Mouse (Mus musculus): ENCODE results near the gene Yeats4. TPM values are rescaled to one million over a fixed set of nuclear protein-coding genes. Genes with fewer than 3 reads are reported as not detected.

The Yeats4 gene
- polyA plus RNA-seq, 1 experiment from 2014 or later, result 53.2 TPM

DNA sequence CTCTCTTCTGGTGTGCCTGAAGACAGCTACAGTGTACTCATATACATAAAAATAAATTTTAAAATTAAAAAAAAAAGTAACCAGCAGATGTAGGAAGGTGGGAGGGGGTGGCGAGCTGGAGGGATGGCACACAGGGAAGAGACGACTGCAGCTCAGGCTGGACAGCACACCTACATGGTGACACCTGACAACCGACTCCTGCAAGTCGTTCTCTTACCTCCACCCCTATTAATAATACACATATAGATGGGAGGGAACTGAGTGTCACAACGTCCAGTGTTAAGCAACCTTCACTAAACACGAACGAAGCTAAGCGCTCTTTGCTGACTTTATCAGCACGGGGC is 577 bp downstream of the Yeats4 start:
- WGBS, result 0% methylated on average over 9 of the region's 9 CpGs
- Histone ChIP-seq H3K27ac (ENCODE audit: low read length) (peak overlapping the region; percentile 99), H3K27me3 (ENCODE audit: control insufficient read depth, insufficient read depth, low read depth, low read length) (no peaks in the 10 kb centered on the region), H3K4me3 (ENCODE audit: low read length) (peak overlapping the region; percentile 80), H3K4me1 (replicated peaks; ENCODE audit: control insufficient read depth, insufficient read depth, low read length) (peaks cover 2% of the 10 kb centered on the region; the same call in 1 of the 2 replicates), H3K9ac (ENCODE audit: low read length) (peak overlapping the region; percentile 94), H3K9me3 (ENCODE audit: control insufficient read depth, low read length) (no peaks in the 10 kb centered on the region), H3K4me2 (ENCODE audit: low read depth, low read length) (peak overlapping the region; percentile 92), H3K36me3 (ENCODE audit: control insufficient read depth, insufficient read depth, low read length) (peaks cover 17% of the 10 kb centered on the region)
- ATAC-seq (ENCODE audit: low read depth), result no peak; the same call in 1 of the 2 replicates

DNA sequence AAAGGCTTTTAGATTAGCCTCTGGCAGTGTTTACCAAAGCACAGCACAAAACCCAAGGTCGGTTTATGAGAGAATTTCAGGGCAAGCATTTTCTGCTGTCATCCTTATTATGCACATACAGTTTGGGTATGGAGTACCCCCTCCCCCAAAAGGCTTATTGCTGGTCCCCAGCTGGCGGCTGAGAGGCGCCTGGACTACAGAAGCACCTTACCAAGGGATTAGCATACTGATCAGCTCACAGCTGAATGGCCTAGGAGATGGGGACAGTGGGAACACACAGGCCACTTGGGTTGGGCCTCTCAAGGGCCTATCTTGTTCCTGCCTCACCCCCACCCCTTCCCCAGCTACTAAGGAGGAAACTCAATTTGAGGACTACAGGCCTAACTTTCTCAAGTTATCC is 1.5 kb downstream of the Yeats4 start:
- Histone ChIP-seq H3K4me2 (ENCODE audit: low read depth, low read length) (peak overlapping the region; percentile 24; the same call in 1 of the 2 replicates), H3K36me3 (ENCODE audit: control insufficient read depth, insufficient read depth, low read length) (peaks cover 26% of the 10 kb centered on the region), H3K9ac (ENCODE audit: low read length) (peak overlapping the region; percentile 13; the same call in 1 of the 2 replicates), H3K4me3 (ENCODE audit: low read length) (no peak overlapping the region), H3K27ac (ENCODE audit: low read length) (no peak overlapping the region), H3K27me3 (ENCODE audit: control insufficient read depth, insufficient read depth, low read depth, low read length) (no peaks in the 10 kb centered on the region), H3K9me3 (ENCODE audit: control insufficient read depth, low read length) (no peaks in the 10 kb centered on the region), H3K4me1 (replicated peaks; ENCODE audit: control insufficient read depth, insufficient read depth, low read length) (peaks cover 2% of the 10 kb centered on the region; the same call in 1 of the 2 replicates)
- no peak for ATAC-seq (ENCODE audit: low read depth)
- 67% methylated on average over 3 of the region's 3 CpGs for WGBS

GRCm38 (mm10) chr10:117218351-117218750 is 6.0 kb downstream of the Yeats4 start:
- Histone ChIP-seq H3K4me1 (replicated peaks; ENCODE audit: control insufficient read depth, insufficient read depth, low read length) (no peaks in the 10 kb centered on the region; the same call in 1 of the 2 replicates), H3K36me3 (ENCODE audit: control insufficient read depth, insufficient read depth, low read length) (peaks cover 55% of the 10 kb centered on the region), H3K4me3 (ENCODE audit: low read length) (no peak overlapping the region), H3K4me2 (ENCODE audit: low read depth, low read length) (no peak overlapping the region), H3K9me3 (ENCODE audit: control insufficient read depth, low read length) (no peaks in the 10 kb centered on the region), H3K27me3 (ENCODE audit: control insufficient read depth, insufficient read depth, low read depth, low read length) (no peaks in the 10 kb centered on the region), H3K27ac (ENCODE audit: low read length) (no peak overlapping the region), H3K9ac (ENCODE audit: low read length) (no peak overlapping the region)
- no peak for ATAC-seq (ENCODE audit: low read depth)
- 90% methylated on average over 8 of the region's 8 CpGs for WGBS

DNA sequence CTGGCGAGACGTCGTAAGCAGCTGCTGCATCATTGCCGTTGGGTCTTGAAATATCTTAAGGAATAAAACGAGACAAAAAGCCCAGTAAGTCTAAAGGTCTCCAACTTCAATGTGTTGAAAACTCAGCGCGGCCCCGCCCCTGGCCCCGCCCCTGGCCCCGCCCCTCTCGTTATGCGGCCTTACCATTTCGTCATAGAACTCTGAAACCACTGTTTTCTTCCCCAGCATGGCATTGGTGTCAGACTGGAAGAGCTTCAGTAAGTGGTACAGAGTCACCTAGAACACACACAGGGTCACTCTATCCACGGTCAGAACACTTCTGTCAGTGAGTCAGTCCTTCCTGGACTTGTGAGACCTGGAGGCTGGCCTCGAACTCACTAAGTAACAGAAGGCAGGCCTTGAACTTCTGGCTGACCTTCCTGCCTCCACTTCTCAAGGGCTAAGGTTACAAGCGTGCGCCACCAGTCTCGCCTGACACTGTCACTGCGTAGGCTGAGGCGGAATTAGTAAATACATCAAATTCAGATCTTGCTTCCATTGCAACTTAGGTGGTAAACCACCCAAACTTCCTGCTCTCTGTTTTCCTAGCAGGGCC is 7.0 kb downstream of the Yeats4 start:
- peaks cover 55% of the 10 kb centered on the region for H3K36me3 ChIP-seq (ENCODE audit: control insufficient read depth, insufficient read depth, low read length)
- H3K4me1 ChIP-seq (replicated peaks; ENCODE audit: control insufficient read depth, insufficient read depth, low read length), result no peaks in the 10 kb centered on the region
- no peak overlapping the region for H3K27ac ChIP-seq (ENCODE audit: low read length)
- WGBS, result 83% methylated on average over 20 of the region's 20 CpGs
- ATAC-seq (ENCODE audit: low read depth), result no peak
- H3K4me2 ChIP-seq (ENCODE audit: low read depth, low read length), result no peak overlapping the region
- H3K9ac ChIP-seq (ENCODE audit: low read length), result no peak overlapping the region
- H3K4me3 ChIP-seq (ENCODE audit: low read length), result no peak overlapping the region
- no peaks in the 10 kb centered on the region for H3K27me3 ChIP-seq (ENCODE audit: control insufficient read depth, insufficient read depth, low read depth, low read length)
- no peaks in the 10 kb centered on the region for H3K9me3 ChIP-seq (ENCODE audit: control insufficient read depth, low read length)

DNA sequence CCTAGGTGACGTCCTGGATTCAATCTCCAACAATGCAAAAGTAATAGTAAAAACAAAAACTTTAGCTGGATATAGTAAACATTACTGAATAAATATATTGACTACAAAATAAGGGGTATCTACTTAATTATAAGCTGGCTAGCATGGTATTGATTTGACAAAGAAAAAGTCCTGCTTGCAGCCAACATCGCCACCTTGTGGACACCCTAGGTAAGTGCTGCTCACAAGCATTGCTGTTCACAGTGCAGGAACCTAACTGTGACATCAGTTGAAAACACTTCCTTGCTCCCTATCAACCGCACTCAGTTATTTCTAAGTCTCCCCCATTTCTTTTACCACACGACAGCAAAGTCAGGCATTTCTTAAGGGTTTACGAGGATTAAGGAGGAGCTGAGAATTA is 7.5 kb downstream of the Yeats4 start:
- Histone ChIP-seq H3K4me2 (ENCODE audit: low read depth, low read length) (no peak overlapping the region), H3K4me1 (replicated peaks; ENCODE audit: control insufficient read depth, insufficient read depth, low read length) (no peaks in the 10 kb centered on the region), H3K4me3 (ENCODE audit: low read length) (no peak overlapping the region), H3K9ac (ENCODE audit: low read length) (no peak overlapping the region), H3K27ac (ENCODE audit: low read length) (no peak overlapping the region), H3K36me3 (ENCODE audit: control insufficient read depth, insufficient read depth, low read length) (peaks cover 55% of the 10 kb centered on the region), H3K9me3 (ENCODE audit: control insufficient read depth, low read length) (no peaks in the 10 kb centered on the region), H3K27me3 (ENCODE audit: control insufficient read depth, insufficient read depth, low read depth, low read length) (no peaks in the 10 kb centered on the region)
- 67% methylated on average over 5 of the region's 5 CpGs for WGBS
- ATAC-seq (ENCODE audit: low read depth), result no peak

DNA sequence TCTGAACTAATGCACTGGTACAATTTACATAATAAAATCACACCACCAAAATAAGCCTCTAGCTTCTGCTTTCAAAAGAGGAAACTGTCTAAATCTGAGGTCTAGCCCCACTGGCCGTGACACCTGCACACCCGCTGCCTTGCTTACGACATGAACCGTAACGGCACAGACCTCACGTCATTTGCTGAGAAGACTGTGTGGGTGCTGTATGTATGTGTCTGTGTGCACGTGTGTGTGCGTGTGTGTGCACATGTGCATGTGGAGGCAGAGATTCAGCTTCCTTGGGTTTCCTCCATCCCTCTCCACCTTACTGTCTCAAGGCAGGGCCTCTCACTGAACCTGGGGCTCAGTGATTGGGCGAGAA is 8.2 kb downstream of the Yeats4 start:
- Histone ChIP-seq H3K27ac (ENCODE audit: low read length) (no peak overlapping the region), H3K27me3 (ENCODE audit: control insufficient read depth, insufficient read depth, low read depth, low read length) (no peaks in the 10 kb centered on the region), H3K9me3 (ENCODE audit: control insufficient read depth, low read length) (no peaks in the 10 kb centered on the region), H3K9ac (ENCODE audit: low read length) (no peak overlapping the region), H3K4me3 (ENCODE audit: low read length) (no peak overlapping the region), H3K4me1 (replicated peaks; ENCODE audit: control insufficient read depth, insufficient read depth, low read length) (no peaks in the 10 kb centered on the region), H3K4me2 (ENCODE audit: low read depth, low read length) (no peak overlapping the region), H3K36me3 (ENCODE audit: control insufficient read depth, insufficient read depth, low read length) (peaks cover 50% of the 10 kb centered on the region)
- ATAC-seq (ENCODE audit: low read depth), result no peak
- WGBS, result 94% methylated on average over 9 of the region's 9 CpGs

DNA sequence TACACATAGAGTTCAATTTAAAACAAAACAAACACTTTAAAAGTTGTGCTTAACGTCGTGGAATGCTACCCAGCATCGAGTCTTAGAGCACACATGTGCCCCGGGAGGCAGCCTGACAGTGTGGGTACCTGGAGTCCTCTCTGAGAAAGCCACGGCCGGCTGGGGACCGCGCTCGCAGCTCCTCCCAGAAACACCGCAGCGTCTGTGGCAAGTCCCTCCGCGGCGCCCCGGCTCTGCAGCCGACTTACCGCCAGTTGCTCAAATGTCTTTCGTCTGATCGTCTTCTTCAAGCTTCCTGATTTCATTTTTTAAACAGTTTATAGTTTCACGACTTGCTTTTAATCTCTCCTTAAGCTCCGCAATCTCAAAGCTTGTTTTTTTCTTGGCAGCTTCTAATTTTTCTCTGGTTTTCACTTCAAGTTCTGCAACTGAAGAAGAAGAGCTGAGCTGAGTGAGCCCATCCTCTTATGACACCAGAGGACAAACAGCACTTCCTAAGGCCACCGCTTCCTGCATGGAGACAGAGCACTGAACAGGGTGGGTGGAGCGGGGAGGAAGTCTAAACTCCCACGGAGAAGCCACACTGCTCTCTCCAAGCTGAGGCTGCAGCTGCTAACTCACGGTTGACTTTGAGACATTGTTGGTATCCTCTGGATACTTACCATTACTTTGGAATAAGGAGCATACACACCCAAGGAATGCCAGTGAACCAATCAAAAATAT is 8.7 kb downstream of the Yeats4 start:
- H3K27me3 ChIP-seq (ENCODE audit: control insufficient read depth, insufficient read depth, low read depth, low read length), result no peaks in the 10 kb centered on the region
- no peak overlapping the region for H3K4me3 ChIP-seq (ENCODE audit: low read length)
- no peak overlapping the region for H3K9ac ChIP-seq (ENCODE audit: low read length)
- H3K9me3 ChIP-seq (ENCODE audit: control insufficient read depth, low read length), result no peaks in the 10 kb centered on the region
- ATAC-seq (ENCODE audit: low read depth), result no peak
- no peaks in the 10 kb centered on the region for H3K4me1 ChIP-seq (replicated peaks; ENCODE audit: control insufficient read depth, insufficient read depth, low read length)
- 88% methylated on average over 25 of the region's 25 CpGs for WGBS
- peaks cover 49% of the 10 kb centered on the region for H3K36me3 ChIP-seq (ENCODE audit: control insufficient read depth, insufficient read depth, low read length)
- no peak overlapping the region for H3K4me2 ChIP-seq (ENCODE audit: low read depth, low read length)
- no peak overlapping the region for H3K27ac ChIP-seq (ENCODE audit: low read length)

GRCm38 (mm10) chr10:117211023-117211422 is 13.3 kb downstream of the Yeats4 start:
- 82% methylated on average over 6 of the region's 6 CpGs for WGBS
- Histone ChIP-seq H3K4me1 (replicated peaks; ENCODE audit: control insufficient read depth, insufficient read depth, low read length) (0 out of 2 replicates have a peak, but pooled peaks cover 3% of the 10 kb centered on the region), H3K4me2 (ENCODE audit: low read depth, low read length) (no peak overlapping the region), H3K27ac (ENCODE audit: low read length) (no peak overlapping the region), H3K4me3 (ENCODE audit: low read length) (no peak overlapping the region), H3K9ac (ENCODE audit: low read length) (no peak overlapping the region), H3K9me3 (ENCODE audit: control insufficient read depth, low read length) (no peaks in the 10 kb centered on the region), H3K27me3 (ENCODE audit: control insufficient read depth, insufficient read depth, low read depth, low read length) (no peaks in the 10 kb centered on the region), H3K36me3 (ENCODE audit: control insufficient read depth, insufficient read depth, low read length) (peaks cover 12% of the 10 kb centered on the region)
- ATAC-seq (ENCODE audit: low read depth), result no peak

DNA sequence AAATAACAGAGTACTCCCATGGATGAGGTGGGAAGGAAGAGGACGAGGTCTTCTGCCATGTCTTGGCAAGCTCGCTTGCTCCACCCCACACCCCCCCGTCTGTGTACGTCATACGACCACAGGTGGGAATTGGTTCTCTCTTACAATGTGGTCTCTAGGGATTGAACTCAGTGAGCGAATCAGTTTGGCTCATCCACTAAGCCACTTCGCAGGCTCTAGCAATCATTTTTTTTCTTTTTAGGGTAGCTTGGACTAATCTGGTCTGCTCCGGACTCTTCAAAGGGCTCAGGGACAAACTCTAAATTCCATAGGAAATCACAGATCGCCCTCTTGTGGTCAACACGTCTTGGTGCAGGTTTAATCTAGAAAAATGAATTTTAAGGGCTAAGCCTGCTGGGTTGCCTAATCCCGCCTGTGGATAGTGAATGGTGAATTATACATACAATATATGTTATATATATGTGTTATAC is 14.8 kb downstream of the Yeats4 start:
- H3K4me2 ChIP-seq (ENCODE audit: low read depth, low read length), result peak overlapping the region; percentile 58
- H3K36me3 ChIP-seq (ENCODE audit: control insufficient read depth, insufficient read depth, low read length), result no peaks in the 10 kb centered on the region; the same call in 1 of the 2 replicates
- peak overlapping the region; percentile 42 for H3K9ac ChIP-seq (ENCODE audit: low read length)
- H3K4me1 ChIP-seq (replicated peaks; ENCODE audit: control insufficient read depth, insufficient read depth, low read length), result 0 out of 2 replicates have a peak, but pooled peaks cover 3% of the 10 kb centered on the region
- no peak overlapping the region for H3K27ac ChIP-seq (ENCODE audit: low read length)
- no peaks in the 10 kb centered on the region for H3K9me3 ChIP-seq (ENCODE audit: control insufficient read depth, low read length)
- H3K27me3 ChIP-seq (ENCODE audit: control insufficient read depth, insufficient read depth, low read depth, low read length), result no peaks in the 10 kb centered on the region
- WGBS, result 7% methylated on average over 11 of the region's 11 CpGs
- peak; percentile 77 for ATAC-seq (ENCODE audit: low read depth)
- H3K4me3 ChIP-seq (ENCODE audit: low read length), result peak overlapping the region; percentile 37
